Comparison of ENCODE assay signal across 12 mouse cellular contexts in the genomic region with DNA sequence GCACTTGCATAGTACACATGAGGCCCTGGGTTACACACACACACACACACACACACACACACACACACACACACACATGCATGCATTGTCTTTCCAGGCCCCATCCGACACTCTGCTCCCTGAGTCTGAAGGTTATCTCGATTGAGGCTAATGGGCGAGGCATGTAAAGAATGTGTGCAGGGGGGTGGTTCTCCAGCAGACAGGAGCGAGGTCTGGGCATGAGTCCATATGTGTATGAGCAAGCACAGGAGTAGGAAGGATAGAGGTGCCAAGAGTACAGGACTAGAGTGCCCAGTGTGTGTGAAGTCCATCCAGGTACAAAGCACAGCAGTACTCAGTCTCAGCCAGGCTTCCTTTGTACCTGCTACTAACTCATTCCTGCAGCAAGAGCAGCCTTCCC.
DNase-seq lines count a peak whose midpoint lies in the region; ATAC-seq lines count a peak whose summit lies in the region.
"Had no signal": no experiment of that assay in that cellular context is flagged by ENCODE, and none has a peak within 500 bp of the region (broad histone marks: within the 10 kb centered on the region; RNA-seq: fewer than 3 reads in every experiment).

No protein-coding gene starts in this region.

- no peak overlapping the region for H3K27ac ChIP-seq in heart, embryonic 12.5 days (ENCODE audit: poor library complexity, severe bottlenecking)
- H3K27ac ChIP-seq in midbrain, embryonic 16.5 days (ENCODE audit: low read length): no peak overlapping the region
- H3K27ac ChIP-seq: forebrain, embryonic 15.5 days; neural tube, embryonic 13.5 days had no signal

- no peaks in the 10 kb centered on the region for H3K27me3 ChIP-seq in heart, embryonic 12.5 days (replicated peaks)
- H3K27me3 ChIP-seq in midbrain, embryonic 16.5 days (ENCODE audit: control insufficient read depth, insufficient read depth, low read depth, low read length): no peaks in the 10 kb centered on the region
- H3K27me3 ChIP-seq: forebrain, embryonic 15.5 days; neural tube, embryonic 13.5 days had no signal

- no peaks in the 10 kb centered on the region for H3K9me3 ChIP-seq in heart, embryonic 12.5 days (replicated peaks)
- no peaks in the 10 kb centered on the region for H3K9me3 ChIP-seq in midbrain, embryonic 16.5 days (replicated peaks; ENCODE audit: control insufficient read depth, low read length, poor library complexity, severe bottlenecking)
- H3K9me3 ChIP-seq: forebrain, embryonic 15.5 days; neural tube, embryonic 13.5 days had no signal

- peak; percentile 53; the same call in 1 of the 2 replicates for ATAC-seq in heart, embryonic 12.5 days (ENCODE audit: insufficient number of reproducible peaks, low FRiP score)
- ATAC-seq in midbrain, embryonic 16.5 days: no peak
- ATAC-seq: forebrain, embryonic 15.5 days had no signal

- H3K36me3 ChIP-seq in heart, embryonic 12.5 days: no peaks in the 10 kb centered on the region
- no peaks in the 10 kb centered on the region for H3K36me3 ChIP-seq in midbrain, embryonic 16.5 days (ENCODE audit: control insufficient read depth, insufficient read depth, low read length)
- H3K36me3 ChIP-seq: forebrain, embryonic 15.5 days; neural tube, embryonic 13.5 days had no signal

- no peak overlapping the region for H3K9ac ChIP-seq in heart, embryonic 12.5 days
- no peak overlapping the region for H3K9ac ChIP-seq in midbrain, embryonic 16.5 days (ENCODE audit: low read depth, low read length)
- H3K9ac ChIP-seq: forebrain, embryonic 15.5 days; neural tube, embryonic 13.5 days had no signal

- no peaks in the 10 kb centered on the region for H3K4me1 ChIP-seq in heart, embryonic 12.5 days (replicated peaks)
- no peaks in the 10 kb centered on the region for H3K4me1 ChIP-seq in midbrain, embryonic 16.5 days (ENCODE audit: control insufficient read depth, insufficient read depth, low read length)
- H3K4me1 ChIP-seq: forebrain, embryonic 15.5 days; neural tube, embryonic 13.5 days had no signal

- H3K4me3 ChIP-seq in heart, embryonic 12.5 days: no peak overlapping the region
- no peak overlapping the region for H3K4me3 ChIP-seq in midbrain, embryonic 16.5 days (ENCODE audit: low read depth, low read length)
- H3K4me3 ChIP-seq: forebrain, embryonic 15.5 days; neural tube, embryonic 13.5 days had no signal

- WGBS in heart, embryonic 12.5 days: 28% methylated on average over 4 of the region's 4 CpGs
- 83% methylated on average over 4 of the region's 4 CpGs for WGBS in midbrain, embryonic 16.5 days

- no peak overlapping the region for H3K4me2 ChIP-seq in heart, embryonic 12.5 days
- no peak overlapping the region for H3K4me2 ChIP-seq in midbrain, embryonic 16.5 days (ENCODE audit: low read length)
- H3K4me2 ChIP-seq: forebrain, embryonic 15.5 days; neural tube, embryonic 13.5 days had no signal

- DNase-seq in 3134 (ENCODE audit: extremely low read depth, insufficient read length, low spot score): peak; percentile 5
- DNase-seq in 3T3-L1 (ENCODE audit: low read depth, low spot score): peak; percentile 67
- peak; percentile 2 to 21 for DNase-seq in kidney, postnatal 36 days
- DNase-seq in ovary, postnatal 14 days (ENCODE audit: low spot score): no peak
- no peak for DNase-seq in layer of hippocampus, adult 11-12 months (ENCODE audit: low spot score)
- DNase-seq in frontal cortex, postnatal 14 days (ENCODE audit: low spot score in 2 of 2): no peak
- DNase-seq: adrenal gland, postnatal 25 days; left cerebral cortex, postnatal 4 days had no signal

Comparison
In these comparisons a context has a peak if more than half of its experiments do, and no peak if none do; other contexts are left out.
1. DNase-seq: peak in 3134 (single experiment), 3T3-L1 (single experiment) and kidney, postnatal 36 days (2 of 2); none in ovary, postnatal 14 days (single experiment), layer of hippocampus, adult 11-12 months (single experiment) and frontal cortex, postnatal 14 days (0 of 2).